ENCODE assay signal across 25 mouse cellular contexts in genomic region chr3:101030630-101031029, GRCm38 (mm10). TPM values are rescaled to one million over a fixed set of nuclear protein-coding genes. Genes with fewer than 3 reads are reported as not detected.
DNase-seq lines count a peak whose midpoint lies in the region; ATAC-seq and TF ChIP-seq lines count a peak whose summit lies in the region.
"Had no signal": no experiment of that assay in that cellular context is flagged by ENCODE, and none has a peak within 500 bp of the region (broad histone marks: within the 10 kb centered on the region; RNA-seq: fewer than 3 reads in every experiment).

No protein-coding gene starts in this region.

- H3K9ac ChIP-seq in lung, postnatal 0 days (replicated peaks; ENCODE audit: low read depth), result no peak overlapping the region
- H3K9ac ChIP-seq: forebrain, embryonic 15.5 days; hindbrain, embryonic 15.5 days; limb, embryonic 12.5 days; lung, embryonic 15.5 days; midbrain, embryonic 15.5 days had no signal

- peak; percentile 68 for DNase-seq in lung, postnatal 0 days (ENCODE audit: low spot score)
- no peak for DNase-seq in lung, adult 2 months
- DNase-seq: adrenal gland, postnatal 25 days; cerebellum, adult 11-12 months; cerebellum, postnatal 14 days; gastrocnemius, postnatal 14 days; heart, adult 18-20 months; kidney, adult 9 months; kidney, postnatal 25 days; right cerebral cortex, adult 18-20 months; thymus, adult 2 months had no signal

- H3K27me3 ChIP-seq in lung, postnatal 0 days (replicated peaks; ENCODE audit: insufficient read depth, low read length), result no peaks in the 10 kb centered on the region
- H3K27me3 ChIP-seq: forebrain, embryonic 15.5 days; hindbrain, embryonic 15.5 days; limb, embryonic 12.5 days; lung, embryonic 15.5 days; midbrain, embryonic 15.5 days had no signal

- H3K4me1 ChIP-seq in lung, postnatal 0 days (ENCODE audit: insufficient read depth, low read depth, low read length), result peaks cover 4% of the 10 kb centered on the region; the same call in 1 of the 2 replicates
- H3K4me1 ChIP-seq in lung, adult 2 months (ENCODE audit: control insufficient read depth, insufficient read depth, low read length), result peaks cover 20% of the 10 kb centered on the region
- H3K4me1 ChIP-seq: forebrain, embryonic 15.5 days; hindbrain, embryonic 15.5 days; megakaryocyte, embryonic 14.5 days; midbrain, embryonic 15.5 days had no signal

- no peak overlapping the region for H3K4me2 ChIP-seq in lung, postnatal 0 days (replicated peaks; ENCODE audit: low read depth, low read length)
- H3K4me2 ChIP-seq: forebrain, embryonic 15.5 days; hindbrain, embryonic 15.5 days; limb, embryonic 12.5 days; liver, embryonic 11.5 days; lung, embryonic 15.5 days; midbrain, embryonic 15.5 days had no signal

- H3K27ac ChIP-seq in lung, postnatal 0 days (ENCODE audit: low read length), result peak overlapping the region; percentile 57
- H3K27ac ChIP-seq: forebrain, embryonic 15.5 days; hindbrain, embryonic 15.5 days; limb, embryonic 12.5 days; lung, embryonic 15.5 days; midbrain, embryonic 15.5 days had no signal

- 96% methylated on average over 1 of the region's 1 CpGs for WGBS in lung, postnatal 0 days
- 70% methylated on average over 1 of the region's 1 CpGs for WGBS in lung, adult 2 months

- no peak overlapping the region for H3K4me3 ChIP-seq in lung, postnatal 0 days (ENCODE audit: low read depth, low read length)
- H3K4me3 ChIP-seq in lung, adult 2 months (replicated peaks; ENCODE audit: extremely low read depth, low read depth, low read length), result no peak overlapping the region
- H3K4me3 ChIP-seq: forebrain, embryonic 15.5 days; hindbrain, embryonic 15.5 days; limb, embryonic 12.5 days; lung, embryonic 15.5 days; megakaryocyte, embryonic 14.5 days; midbrain, embryonic 15.5 days; myocyte had no signal

- no peak for TF ChIP-seq POLR2A in lung, adult 2 months (IDR thresholded peaks at IDR 0.05; ENCODE audit: borderline replicate concordance, extremely low read depth, low read depth, low read length)

- TF ChIP-seq EP300 in lung, postnatal 0 days (IDR thresholded peaks at IDR 0.05), result no peak

- no peaks in the 10 kb centered on the region for H3K9me3 ChIP-seq in lung, postnatal 0 days (ENCODE audit: low read length)
- H3K9me3 ChIP-seq: forebrain, embryonic 15.5 days; hindbrain, embryonic 15.5 days; limb, embryonic 12.5 days; lung, embryonic 15.5 days; megakaryocyte, embryonic 14.5 days; midbrain, embryonic 15.5 days had no signal

- no peak for TF ChIP-seq CTCF in lung, postnatal 0 days (IDR thresholded peaks at IDR 0.05)
- no peak for TF ChIP-seq CTCF in lung, adult 2 months (IDR thresholded peaks at IDR 0.05; ENCODE audit: insufficient read depth, low read length)

- H3K36me3 ChIP-seq in lung, postnatal 0 days (ENCODE audit: insufficient read depth, low read length), result no peaks in the 10 kb centered on the region
- H3K36me3 ChIP-seq: forebrain, embryonic 15.5 days; hindbrain, embryonic 15.5 days; limb, embryonic 12.5 days; lung, embryonic 15.5 days; midbrain, embryonic 15.5 days had no signal

- ATAC-seq in lung, postnatal 0 days, result no peak; the same call in 1 of the 2 replicates
- peak; percentile 46 for ATAC-seq in CD4-positive, CD25-positive, alpha-beta regulatory T cell, adult 4 months
- peak; percentile 60; the same call in 1 of the 2 replicates for ATAC-seq in common myeloid progenitor, adult 5-6 weeks (replicated peaks; ENCODE audit: low read depth, poor library complexity, severe bottlenecking)
- peak; percentile 66 for ATAC-seq in monocyte, adult 5-6 weeks (replicated peaks; ENCODE audit: insufficient number of reproducible peaks, low FRiP score, low TSS enrichment, poor library complexity, severe bottlenecking)
- no peak for ATAC-seq in cerebellum, adult (ENCODE audit: insufficient number of reproducible peaks, low FRiP score, low TSS enrichment)
- no peak for ATAC-seq in erythroid progenitor cell, adult 5-6 weeks (replicated peaks; ENCODE audit: low FRiP score, poor library complexity, severe bottlenecking)
- ATAC-seq: forebrain, embryonic 15.5 days; intestine, embryonic 16.5 days; midbrain, embryonic 15.5 days had no signal

RNA-seq across cellular contexts. Expression of gene Cd101, which starts 1.3 kb away (rescaled TPM):
- 0.90 and 0.92 TPM in 2 replicates for polyA plus RNA-seq in lung, postnatal 0 days (2015; fragmentation: Nextera tagmentation; extraction: Ambion mirVana)
- 1.5 and 1.8 TPM in 2 replicates for polyA plus RNA-seq in lung, adult 2 months (2012; rRNA removed)
- polyA plus RNA-seq in CD4-positive, CD25-positive, alpha-beta regulatory T cell, adult 4 months (2017; shearing (Covaris generic)), result 10 to 100 TPM; 19.4 to 43.3 TPM
- total RNA-seq in common myeloid progenitor, adult 5-6 weeks (2017), result 0.15 TPM in 1 of 2 replicates, not detected in the other
- 0.75 to 1.5 TPM (median 1.1 TPM) in 3 replicates for total RNA-seq in monocyte, adult 5-6 weeks (2017)
- total RNA-seq in erythroid progenitor cell, adult 5-6 weeks (2015; ENCODE audit: low replicate concordance), result 1.7 TPM in 1 of 2 replicates, not detected in the other
- 0.64 and 0.83 TPM in 2 replicates for total RNA-seq in erythroid progenitor cell, adult 5-6 weeks (2017; ENCODE audit: low replicate concordance)
- polyA plus RNA-seq: liver, embryonic 11.5 days; midbrain, embryonic 15.5 days; myocyte had no signal

Comparison
In these comparisons a context has a peak if more than half of its experiments do, and no peak if none do; other contexts are left out.
1. ATAC-seq: peak in CD4-positive, CD25-positive, alpha-beta regulatory T cell, adult 4 months (single experiment), common myeloid progenitor, adult 5-6 weeks (single experiment) and monocyte, adult 5-6 weeks (single experiment); none in lung, postnatal 0 days (single experiment), cerebellum, adult (single experiment) and erythroid progenitor cell, adult 5-6 weeks (single experiment).